Mouse (Mus musculus) heart, postnatal 14 days (tissue): ENCODE data around the gene Runx2. TPM values are rescaled to one million over a fixed set of nuclear protein-coding genes. Genes with fewer than 3 reads are reported as not detected.

ENCODE experiments used
- DNase-seq, 2 experiments: peaks; one replicate each; pipeline ENCODE4 v3.0.0; 2021 to 2022
- intact Hi-C: fragments of 180-260 bp; cut with DNase I; formaldehyde crosslinking; loops from one replicate; pipeline ENCODE4 v1.15.1; 2025
- total RNA-seq, 2 experiments: library from RNA; stranded (reverse); gene quantifications; 2 replicates each; pipeline ENCODE4 v1.2.3; 2021

The Runx2 gene
- total RNA-seq, 2 experiments from 2014 or later, result 0.45 to 0.71 TPM

GRCm38 (mm10) chr17:44633607-44634415 is 180.8 kb downstream of the Runx2 start:
- no peak for DNase-seq
- intact Hi-C loops, result no loop called here

GRCm38 (mm10) chr17:44632941-44633340 is 181.7 kb downstream of the Runx2 start:
- intact Hi-C loops, result no loop called here
- DNase-seq, result no peak

DNA sequence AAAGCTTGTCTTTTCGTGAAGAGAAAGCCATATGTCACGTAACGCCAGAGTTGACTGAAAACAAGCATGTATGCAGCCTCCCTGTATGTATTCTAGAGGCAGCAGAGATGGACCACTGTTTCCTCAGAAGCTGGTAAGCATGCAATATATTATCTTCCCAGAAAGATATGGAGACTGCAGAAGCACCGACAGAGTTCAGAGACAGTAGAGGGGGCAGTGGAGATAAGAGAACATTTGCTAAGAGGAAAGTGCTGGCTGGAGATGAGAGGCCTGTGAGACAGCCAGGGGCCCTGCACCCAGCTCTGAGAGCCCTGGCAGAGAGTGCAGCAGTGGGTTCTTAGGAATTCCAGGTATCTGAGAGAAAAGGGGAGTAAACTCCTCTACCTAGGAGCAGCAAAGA is 182.3 kb downstream of the Runx2 start:
- intact Hi-C loops, result no loop called here
- no peak for DNase-seq

DNA sequence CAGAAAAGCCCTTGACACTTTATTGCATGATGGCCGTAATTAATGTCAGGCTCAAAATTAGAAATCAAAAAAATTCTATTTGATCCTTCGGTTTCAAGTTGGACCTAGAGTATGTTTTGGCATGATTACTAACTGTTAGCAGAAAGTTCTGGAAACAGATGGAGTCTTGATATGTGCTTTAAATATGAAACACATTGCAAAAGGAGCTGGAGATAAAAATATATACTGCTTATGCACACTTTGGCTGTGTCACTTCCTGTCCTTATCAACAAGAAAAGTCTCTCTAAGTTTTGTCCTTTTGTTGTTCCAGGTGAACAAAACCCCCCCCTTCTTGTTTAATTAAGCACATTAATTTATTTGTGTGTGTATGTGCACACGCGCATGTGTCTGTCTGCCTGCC is 183.0 kb downstream of the Runx2 start:
- intact Hi-C loops, result no loop called here
- DNase-seq, result no peak

DNA sequence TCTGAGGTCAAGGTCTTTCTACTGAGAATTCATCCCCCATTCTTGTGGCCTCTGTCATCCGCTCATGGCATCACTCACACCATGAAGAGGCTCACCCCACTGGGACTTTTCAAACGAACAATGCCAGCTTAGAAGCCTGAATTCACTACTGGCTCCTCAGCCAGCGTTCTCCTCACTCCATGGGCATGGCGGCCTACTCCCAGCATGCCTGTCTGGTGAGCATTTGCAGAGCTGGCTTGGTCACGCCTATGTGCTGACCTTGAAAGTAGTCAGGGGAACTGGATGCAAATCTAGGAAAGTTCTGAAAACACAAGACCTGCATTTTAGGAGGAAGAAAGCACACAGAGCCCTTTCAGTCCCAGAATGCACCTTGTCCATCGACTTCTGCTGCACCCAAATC is 187.3 kb downstream of the Runx2 start:
- intact Hi-C loops, result no loop called here
- DNase-seq, result no peak

DNA sequence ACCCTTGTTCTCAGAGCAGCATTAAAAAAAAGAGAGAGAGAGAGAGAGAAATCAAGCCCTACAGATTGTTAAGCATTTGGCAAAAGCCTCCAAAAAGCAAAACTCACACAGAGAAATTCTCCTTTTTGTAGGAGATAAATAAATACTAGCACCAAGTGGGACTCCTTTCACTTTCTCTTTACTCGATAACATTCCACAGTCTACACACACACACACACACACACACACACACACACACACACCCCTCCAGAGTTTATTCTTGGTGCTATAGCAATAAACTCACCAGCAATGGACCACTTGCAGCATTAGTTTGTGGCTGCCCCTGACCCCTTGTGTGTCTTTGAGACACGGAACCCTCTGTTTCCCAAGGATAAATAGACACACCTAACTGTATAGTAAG is 190.9 kb downstream of the Runx2 start:
- intact Hi-C loops, result no loop called here
- DNase-seq, result no peak

DNA sequence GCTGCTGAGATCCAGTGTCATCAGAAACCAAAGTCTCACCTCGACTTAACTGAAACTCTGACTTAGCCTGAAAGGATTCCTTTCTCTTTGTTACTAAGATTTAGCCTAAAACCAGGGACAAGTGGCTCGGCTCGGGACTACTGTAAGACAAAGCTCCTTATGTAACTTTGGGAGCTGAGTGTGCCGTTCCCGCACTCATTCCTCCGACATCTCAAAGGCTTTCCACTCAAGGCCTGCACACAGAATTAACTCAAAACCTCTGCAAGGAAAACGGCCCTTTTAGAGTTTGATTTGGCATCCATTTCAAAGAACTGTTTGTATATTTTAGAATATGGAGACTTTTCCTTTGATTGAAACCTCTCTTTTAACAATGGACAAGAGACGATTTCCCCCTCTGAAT is 191.3 kb downstream of the Runx2 start:
- DNase-seq, result no peak
- intact Hi-C loops, result no loop called here

GRCm38 (mm10) chr17:44620456-44620855 is 194.1 kb downstream of the Runx2 start:
- intact Hi-C loops, result no loop called here
- DNase-seq, result no peak

DNA sequence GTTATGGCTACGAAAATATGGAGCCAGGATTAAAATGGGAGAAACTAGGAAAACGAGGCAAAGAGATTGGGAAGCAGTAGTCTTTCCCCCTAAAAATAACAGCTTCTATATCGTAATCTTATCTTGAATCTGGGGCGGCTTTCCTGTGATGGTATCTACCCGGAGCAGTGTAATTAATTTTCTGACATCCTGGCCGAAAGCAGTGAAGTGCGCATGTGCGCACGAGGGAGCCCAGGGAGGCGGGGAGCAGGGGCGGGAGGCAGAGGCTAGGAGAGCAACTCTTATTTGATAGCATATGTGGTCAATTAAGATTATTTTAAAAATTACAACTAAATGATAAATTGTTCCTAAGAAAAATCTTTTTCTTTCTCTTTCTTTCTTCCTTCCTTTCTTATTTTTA is 195.9 kb downstream of the Runx2 start:
- intact Hi-C loops, result no loop called here
- no peak for DNase-seq

DNA sequence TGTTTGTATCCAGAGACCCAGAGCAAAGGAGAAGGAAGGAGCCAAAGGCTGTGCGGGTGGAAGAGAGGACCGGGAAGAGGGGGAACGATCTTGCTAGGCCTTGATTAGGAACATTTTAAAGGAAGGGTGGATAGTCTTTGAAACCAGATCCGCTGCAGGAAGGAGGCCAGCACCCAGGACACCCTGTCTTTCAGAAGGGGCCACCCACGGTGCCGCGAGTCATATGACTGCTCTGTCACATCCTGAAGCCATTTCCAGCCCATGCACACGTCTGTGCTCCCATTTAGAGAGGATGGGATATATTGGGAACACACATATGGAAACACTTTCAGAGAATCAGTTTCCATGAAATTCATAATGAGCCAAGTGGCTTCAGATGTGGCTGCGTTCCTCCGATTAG is 196.4 kb downstream of the Runx2 start:
- intact Hi-C loops, result no loop called here
- DNase-seq, result peak; percentile 23 to 44

DNA sequence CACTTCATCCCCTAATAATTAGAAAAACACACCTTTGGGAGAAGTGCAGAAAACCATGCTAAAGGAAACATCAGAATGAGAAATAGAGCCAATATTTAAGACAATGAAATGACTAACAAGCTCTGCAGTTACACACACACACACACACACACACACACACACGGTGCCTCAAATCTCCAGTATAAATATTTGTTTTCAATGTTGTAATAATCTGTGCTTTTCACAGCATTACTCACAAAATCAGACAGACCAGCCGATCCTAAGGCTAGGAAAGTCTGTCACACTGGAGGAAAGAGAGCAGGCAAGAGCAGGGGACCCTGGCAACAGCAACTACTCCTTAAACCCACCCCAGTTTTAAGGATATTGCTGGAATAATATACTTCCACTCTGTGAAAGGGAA is 196.9 kb downstream of the Runx2 start:
- intact Hi-C loops, result no loop called here
- no peak for DNase-seq

DNA sequence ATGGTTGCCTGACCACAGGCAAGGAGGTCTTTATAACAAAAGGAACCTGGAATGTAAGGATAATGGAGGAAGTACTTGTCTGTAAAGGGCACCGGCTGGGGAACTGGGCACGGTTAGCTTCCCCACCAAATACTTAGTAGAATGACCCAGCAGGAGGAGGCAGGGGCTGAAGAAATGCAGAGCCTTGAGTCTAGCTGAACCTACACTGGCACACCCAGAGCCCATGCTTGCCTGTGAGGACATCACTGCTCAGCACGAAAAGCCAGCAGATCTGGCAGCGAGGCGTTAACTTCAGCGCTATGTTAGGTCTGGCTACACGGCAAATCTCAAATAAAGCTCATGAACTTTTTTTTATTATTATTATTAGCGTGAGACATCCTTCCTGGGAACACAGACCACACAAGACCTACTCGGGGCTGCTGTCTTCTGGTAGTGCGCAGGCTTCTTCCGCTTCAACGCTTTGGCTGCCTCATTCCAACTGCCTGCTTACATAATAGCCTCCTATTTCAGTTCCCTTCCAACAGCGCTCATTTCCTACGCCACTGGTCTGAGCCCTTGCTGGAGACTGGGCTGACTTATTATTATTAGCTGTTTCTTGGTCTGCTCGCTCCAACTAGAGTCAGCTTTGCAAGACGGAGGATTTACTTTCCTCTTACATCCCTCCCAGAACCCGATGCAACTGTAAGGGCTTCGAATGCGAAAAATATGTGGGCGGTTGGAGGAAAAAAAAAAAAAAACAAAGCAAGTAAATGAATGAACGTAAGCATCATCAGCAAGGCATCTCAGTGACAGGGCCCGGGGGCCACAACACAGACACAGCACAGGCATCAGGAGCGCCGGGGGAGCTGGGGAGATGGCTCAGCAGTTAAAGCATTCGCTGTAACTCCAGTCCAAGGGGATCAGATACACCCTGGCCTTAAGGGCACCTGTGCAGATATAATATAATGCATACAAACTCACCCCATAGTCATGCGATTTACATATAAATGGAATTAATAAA is 200.6 kb downstream of the Runx2 start:
- intact Hi-C loops, result no loop called here

GRCm38 (mm10) chr17:44612641-44613040 is 202.0 kb downstream of the Runx2 start:
- intact Hi-C loops, result no loop called here
- DNase-seq, result no peak

More for the DNA sequence above, 200.6 kb downstream of the Runx2 start:
- DNase-seq, result no peak

DNA sequence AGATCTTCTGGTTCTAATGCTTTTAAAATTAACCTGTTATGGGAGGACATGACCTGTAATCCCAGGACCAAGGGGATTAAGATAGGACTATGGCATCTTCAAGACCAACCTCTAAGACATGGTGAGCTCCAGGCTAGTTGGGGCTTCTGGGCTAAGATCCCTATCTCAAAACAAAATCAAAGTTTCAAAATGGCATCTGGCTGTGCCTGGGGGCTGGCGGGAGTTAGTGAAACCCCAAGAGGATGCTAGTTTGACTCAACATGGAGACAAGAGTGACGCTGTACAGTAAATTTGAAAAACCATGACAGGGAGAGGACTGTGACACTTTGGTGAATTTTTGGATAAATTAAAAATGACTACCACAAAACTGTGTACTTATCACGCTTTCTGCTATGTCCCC is 202.6 kb downstream of the Runx2 start:
- intact Hi-C loops, result no loop called here
- DNase-seq, result no peak

GRCm38 (mm10) chr17:44611543-44611942 is 203.1 kb downstream of the Runx2 start:
- intact Hi-C loops, result no loop called here

GRCm38 (mm10) chr17:44610828-44611227 is 203.8 kb downstream of the Runx2 start:
- intact Hi-C loops, result no loop called here
- no peak for DNase-seq

More at GRCm38 (mm10) chr17:44611543-44611942, 203.1 kb downstream of the Runx2 start:
- DNase-seq, result no peak

- DNase-seq, result no peak
- intact Hi-C loops, result no loop called here
Observed at GRCm38 (mm10) chr17:44609897-44610641, 204.5 kb downstream of the Runx2 start.

DNA sequence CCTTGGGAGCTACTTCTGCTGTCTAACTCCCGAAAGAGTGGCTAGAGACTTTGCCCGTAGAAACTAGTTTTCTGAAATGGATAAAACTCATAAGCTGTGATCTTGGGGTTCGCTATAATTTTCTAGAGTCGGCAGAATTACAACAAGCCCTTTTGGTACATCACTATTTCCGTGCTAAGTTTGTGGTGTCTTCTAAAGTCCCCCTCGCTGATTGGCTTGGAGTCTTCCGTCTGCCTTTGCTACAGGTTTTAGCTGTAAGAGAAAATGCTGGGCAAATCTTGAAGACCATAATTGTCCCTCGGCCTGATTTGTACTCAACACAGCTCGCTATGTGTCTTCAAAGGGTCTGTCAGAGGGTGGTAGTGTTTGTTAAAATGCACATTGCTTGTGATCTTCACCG is 205.2 kb downstream of the Runx2 start:
- DNase-seq, result no peak
- intact Hi-C loops, result no loop called here

DNA sequence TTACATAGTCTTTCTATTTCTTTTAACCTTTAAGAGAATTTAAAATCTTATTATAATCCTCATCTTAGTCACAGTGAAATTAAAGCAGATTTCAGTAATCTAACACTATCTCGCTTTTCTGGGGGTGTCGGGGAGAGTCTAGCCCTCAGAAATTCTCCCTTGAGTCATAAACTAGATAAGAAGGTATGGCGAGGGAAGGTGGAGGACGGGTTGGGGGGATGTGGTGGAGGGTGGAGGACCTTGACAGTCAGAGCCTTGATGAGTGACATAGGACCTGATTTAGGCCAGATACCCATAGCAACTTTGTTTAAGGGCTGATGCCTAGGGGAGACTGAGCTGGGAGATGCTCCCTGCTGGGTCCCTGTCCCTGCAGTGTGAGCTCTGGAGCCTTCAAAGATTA is 205.7 kb downstream of the Runx2 start:
- DNase-seq, result no peak
- intact Hi-C loops, result no loop called here

DNA sequence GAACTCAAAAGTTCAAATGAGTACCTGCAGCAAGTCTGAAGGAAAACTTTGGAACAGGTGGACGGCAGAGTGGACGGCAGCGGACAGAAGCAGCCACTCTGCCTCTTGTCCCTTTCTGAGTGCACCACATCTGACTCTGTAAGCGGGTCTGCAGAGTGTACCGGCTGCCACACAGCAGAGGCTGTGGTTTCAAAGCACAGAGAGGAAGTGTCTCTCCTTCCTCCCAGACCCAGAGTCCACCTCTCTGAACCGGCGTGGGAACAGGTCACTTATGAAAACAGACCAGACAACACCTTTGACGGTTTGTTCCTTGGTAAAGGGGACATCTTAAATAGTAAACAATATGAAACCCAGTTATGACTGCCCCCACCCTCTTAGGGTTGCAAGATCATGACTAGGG is 207.2 kb downstream of the Runx2 start:
- intact Hi-C loops, result no loop called here
- DNase-seq, result no peak

GRCm38 (mm10) chr17:44606245-44606644 is 208.4 kb downstream of the Runx2 start:
- no peak for DNase-seq
- intact Hi-C loops, result no loop called here
